Mouse (Mus musculus) neural tube, embryonic 12.5 days (tissue): ENCODE data around the gene Rgl3. TPM values are rescaled to one million over a fixed set of nuclear protein-coding genes. Genes with fewer than 3 reads are reported as not detected.

Experiments used
- ATAC-seq: fragments of 200-750 bp; cut with Nextera tagmentation; 2 replicates; pipeline ENCODE4 v1.8.0; 2017; ENCODE audit warnings: low read depth, mild to moderate bottlenecking, moderate TSS enrichment, moderate library complexity; ENCODE audit not compliant: low FRiP score
- H3K27ac ChIP-seq: fragments of 300-500 bp; sonication (generic); 2 replicates; pipeline ENCODE4 v1.5.1; 2016
- H3K27me3 ChIP-seq: fragments of 300-500 bp; sonication (generic); replicated peaks from 2 replicates; pipeline ENCODE4 v1.6.1; 2016; ENCODE audit warnings: mild to moderate bottlenecking
- H3K36me3 ChIP-seq: fragments of 300-500 bp; sonication (generic); 2 replicates; pipeline ENCODE4 v1.6.1; 2016; ENCODE audit warnings: mild to moderate bottlenecking
- H3K4me1 ChIP-seq: fragments of 300-500 bp; sonication (generic); 2 replicates; pipeline ENCODE4 v1.6.1; 2016
- H3K4me2 ChIP-seq: fragments of 300-500 bp; sonication (generic); replicated peaks from 2 replicates; pipeline ENCODE4 v1.6.1; 2016; ENCODE audit warnings: mild to moderate bottlenecking
- H3K4me3 ChIP-seq: fragments of 300-500 bp; sonication (generic); 2 replicates; pipeline ENCODE4 v1.5.1; 2016
- H3K9ac ChIP-seq: fragments of 300-500 bp; sonication (generic); 2 replicates; pipeline ENCODE4 v1.6.1; 2016; ENCODE audit warnings: mild to moderate bottlenecking
- H3K9me3 ChIP-seq: fragments of 300-500 bp; sonication (generic); 2 replicates; pipeline ENCODE4 v1.6.1; 2016; ENCODE audit warnings: mild to moderate bottlenecking
- WGBS: fragments of 180-500 bp; shearing (Covaris S2); methylation state at CpG from one replicate; pipeline ENCODE4 v1.1.7; 2016; 5-methylcytosine and 5-hydroxymethylcytosine counted together
- polyA plus RNA-seq: library from polyadenylated mRNA; unstranded; fragments of >200 nt; fragmentation: Nextera tagmentation; extraction: Ambion mirVana; gene quantifications from 2 replicates; pipeline ENCODE4 v1.2.1, GENCODE M21; 2016

Rgl3 gene
- polyA plus RNA-seq, 1 experiment from 2014 or later: 2.8 TPM

GRCm38 (mm10) chr9:21925506-21925905 is 63.7 kb downstream of the Rgl3 start:
- Histone ChIP-seq H3K27ac (no peak overlapping the region), H3K27me3 (no peaks in the 10 kb centered on the region), H3K9me3 (no peaks in the 10 kb centered on the region), H3K9ac (no peak overlapping the region), H3K4me1 (peaks cover 13% of the 10 kb centered on the region), H3K4me2 (no peak overlapping the region), H3K36me3 (no peaks in the 10 kb centered on the region), H3K4me3 (no peak overlapping the region)
- 91% methylated on average over 1 of the region's 1 CpGs for WGBS
- ATAC-seq: no peak

GRCm38 (mm10) chr9:21925034-21925433 is 64.2 kb downstream of the Rgl3 start:
- no peak for ATAC-seq
- Histone ChIP-seq H3K9me3 (no peaks in the 10 kb centered on the region), H3K4me1 (peaks cover 13% of the 10 kb centered on the region), H3K27me3 (no peaks in the 10 kb centered on the region), H3K4me2 (no peak overlapping the region), H3K36me3 (no peaks in the 10 kb centered on the region), H3K27ac (no peak overlapping the region), H3K9ac (no peak overlapping the region), H3K4me3 (no peak overlapping the region)
- 91% methylated on average over 3 of the region's 3 CpGs for WGBS

- no peaks in the 10 kb centered on the region for H3K27me3 ChIP-seq
- 85% methylated on average over 6 of the region's 6 CpGs for WGBS
- no peak overlapping the region for H3K27ac ChIP-seq
- no peaks in the 10 kb centered on the region for H3K36me3 ChIP-seq
- no peaks in the 10 kb centered on the region for H3K9me3 ChIP-seq
- H3K4me3 ChIP-seq: no peak overlapping the region
- no peak overlapping the region for H3K4me2 ChIP-seq
- no peak for ATAC-seq
- H3K4me1 ChIP-seq: peaks cover 13% of the 10 kb centered on the region
- H3K9ac ChIP-seq: no peak overlapping the region
Measured at GRCm38 (mm10) chr9:21924099-21924493, 65.2 kb downstream of the Rgl3 start.

- H3K9ac ChIP-seq: no peak overlapping the region
- WGBS: 83% methylated on average over 3 of the region's 3 CpGs
- H3K4me1 ChIP-seq: peaks cover 13% of the 10 kb centered on the region
- no peaks in the 10 kb centered on the region for H3K9me3 ChIP-seq
- H3K27me3 ChIP-seq: no peaks in the 10 kb centered on the region
- no peak for ATAC-seq
- H3K4me2 ChIP-seq: no peak overlapping the region
- H3K4me3 ChIP-seq: no peak overlapping the region
- no peaks in the 10 kb centered on the region for H3K36me3 ChIP-seq
- no peak overlapping the region for H3K27ac ChIP-seq
Measured at GRCm38 (mm10) chr9:21923490-21924098, 65.7 kb downstream of the Rgl3 start.

GRCm38 (mm10) chr9:21923036-21923435 is 66.2 kb downstream of the Rgl3 start:
- no peak overlapping the region for H3K4me2 ChIP-seq
- no peak overlapping the region for H3K27ac ChIP-seq
- H3K36me3 ChIP-seq: no peaks in the 10 kb centered on the region
- H3K27me3 ChIP-seq: no peaks in the 10 kb centered on the region
- H3K4me3 ChIP-seq: no peak overlapping the region
- no peaks in the 10 kb centered on the region for H3K9me3 ChIP-seq
- no peak overlapping the region for H3K9ac ChIP-seq
- WGBS: 89% methylated on average over 4 of the region's 4 CpGs
- peaks cover 13% of the 10 kb centered on the region for H3K4me1 ChIP-seq
- no peak for ATAC-seq

Other genes starting within 250 kb of the Rgl3 start
- gene Spc24, start 229.1 kb downstream of the Rgl3 start, polyA plus RNA-seq: 59.9 and 73.5 TPM in 2 replicates
- 7.2 and 8.5 TPM in 2 replicates for gene Kank2, start 190.7 kb downstream of the Rgl3 start, polyA plus RNA-seq
- gene Angptl8, start 153.9 kb downstream of the Rgl3 start, polyA plus RNA-seq: 0.53 TPM in 1 of 2 replicates, not detected in the other
- 26.2 and 26.9 TPM in 2 replicates for gene Dock6, start 136.8 kb downstream of the Rgl3 start, polyA plus RNA-seq
- gene Rab3d, start 71.3 kb downstream of the Rgl3 start, polyA plus RNA-seq: 19.3 and 21.3 TPM in 2 replicates
- 6.4 and 6.6 TPM in 2 replicates for gene Ccdc159, start 62.0 kb downstream of the Rgl3 start, polyA plus RNA-seq
- gene Tmem205, start 61.9 kb downstream of the Rgl3 start, polyA plus RNA-seq: 36.1 and 42.3 TPM in 2 replicates
- 53.3 and 56.2 TPM in 2 replicates for gene Plppr2, start 52.4 kb downstream of the Rgl3 start, polyA plus RNA-seq
- gene Swsap1, start 33.7 kb downstream of the Rgl3 start, polyA plus RNA-seq: 8.1 and 9.7 TPM in 2 replicates
- gene Epor, start 25.9 kb downstream of the Rgl3 start, polyA plus RNA-seq: 3.5 and 4.0 TPM in 2 replicates
- gene Ccdc151, start 13.2 kb upstream of the Rgl3 start, polyA plus RNA-seq: 2.7 and 3.6 TPM in 2 replicates
- gene Prkcsh, start 13.4 kb upstream of the Rgl3 start, polyA plus RNA-seq: 104 and 109 TPM in 2 replicates
- 73.5 and 77.9 TPM in 2 replicates for gene Elavl3, start 62.6 kb upstream of the Rgl3 start, polyA plus RNA-seq
- not detected in 2 replicates for gene Gm49318, start 81.8 kb upstream of the Rgl3 start, polyA plus RNA-seq
- 19.6 and 20.7 TPM in 2 replicates for gene Zfp653, start 81.9 kb upstream of the Rgl3 start, polyA plus RNA-seq
- 46.7 and 47.3 TPM in 2 replicates for gene Ecsit, start 96.0 kb upstream of the Rgl3 start, polyA plus RNA-seq
- gene Cnn1, start 109.8 kb upstream of the Rgl3 start, polyA plus RNA-seq: 0.39 and 1.4 TPM in 2 replicates
- 171 and 172 TPM in 2 replicates for gene Elof1, start 127.7 kb upstream of the Rgl3 start, polyA plus RNA-seq
- gene Acp5, start 146.3 kb upstream of the Rgl3 start, polyA plus RNA-seq: 5.2 and 5.8 TPM in 2 replicates
- 63.2 and 68.4 TPM in 2 replicates for gene Pigyl, start 167.4 kb upstream of the Rgl3 start, polyA plus RNA-seq
- 0.13 and 0.33 TPM in 2 replicates for gene Zfp872, start 198.6 kb upstream of the Rgl3 start, polyA plus RNA-seq
- gene Zfp809, start 236.3 kb upstream of the Rgl3 start, polyA plus RNA-seq: 10.6 and 10.8 TPM in 2 replicates